ENCODE assay signal across 24 mouse cellular contexts in the genomic region with DNA sequence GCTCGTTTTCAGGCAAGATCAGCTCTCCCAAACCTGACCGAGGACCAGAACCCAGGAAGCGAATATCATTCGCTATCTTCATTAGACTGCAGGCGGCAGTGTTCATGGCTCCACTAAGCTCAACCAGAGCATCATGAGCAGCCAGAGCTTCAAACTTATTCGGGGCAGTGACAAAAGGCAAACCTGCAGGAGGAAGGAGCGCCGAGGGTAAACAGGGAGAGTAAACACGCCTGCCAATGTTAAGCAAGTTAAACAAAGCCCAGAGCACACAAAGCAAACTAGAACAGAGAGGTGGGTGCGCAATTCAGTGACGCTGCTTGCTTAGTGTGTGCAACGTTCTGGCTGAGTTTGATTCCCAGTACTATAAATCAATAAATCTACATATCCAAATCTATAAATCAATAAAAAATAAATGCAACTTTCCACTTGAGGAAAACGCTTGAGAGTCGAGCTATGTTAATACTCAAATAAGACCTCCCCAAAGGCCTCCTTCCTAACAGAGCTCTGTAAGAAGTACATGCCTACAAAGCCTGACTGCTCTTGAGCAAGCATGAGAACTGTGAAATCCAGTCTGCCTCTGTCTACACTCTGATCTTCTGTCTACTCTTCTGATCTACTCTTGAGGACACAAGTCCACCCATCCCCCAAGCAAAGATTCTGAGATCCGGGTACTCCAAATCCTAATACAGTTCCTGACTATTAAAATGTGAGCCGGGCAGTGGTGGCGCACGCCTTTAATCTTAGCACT. TPM values are rescaled to one million over a fixed set of nuclear protein-coding genes. Genes with fewer than 3 reads are reported as not detected.
DNase-seq lines count a peak whose midpoint lies in the region; ATAC-seq and TF ChIP-seq lines count a peak whose summit lies in the region.
"Had no signal": no experiment of that assay in that cellular context is flagged by ENCODE, and none has a peak within 500 bp of the region (broad histone marks: within the 10 kb centered on the region; RNA-seq: fewer than 3 reads in every experiment).

No protein-coding gene starts in this region.

- DNase-seq in lung, adult 18-20 months, result peak; percentile 14 to 46
- DNase-seq in lung, postnatal 10 days, result no peak
- peak in 1 of 3 experiments; percentile 16 for DNase-seq in liver, embryonic 14.5 days (ENCODE audit: low read depth in 3 of 3, low spot score in 3 of 3)
- peak; percentile 21 for DNase-seq in lung, postnatal 36 days
- DNase-seq in embryo, embryonic 9.5 days (ENCODE audit: extremely low spot score), result no peak
- DNase-seq in thymus, adult 18-20 months, result no peak
- DNase-seq: cerebellum, adult 18-20 months; cerebellum, postnatal 36 days; gastrocnemius, adult 2 months; heart, postnatal 4 days; kidney, adult 2 months; kidney, postnatal 14 days; layer of hippocampus, postnatal 36 days; right cerebral cortex, postnatal 25 days; thymus, postnatal 25 days had no signal

- peak; percentile 56; the same call in 1 of the 2 replicates for ATAC-seq in intestine, embryonic 16.5 days
- ATAC-seq in liver, embryonic 14.5 days (ENCODE audit: insufficient read depth), result peak; percentile 73
- ATAC-seq in activated CD4-positive, CD25-positive, alpha-beta regulatory T cell, adult 4 months, result no peak
- ATAC-seq: CD4-positive, CD25-positive, alpha-beta regulatory T cell, adult 4 months; hindbrain, postnatal 0 days; midbrain, embryonic 16.5 days had no signal

- peaks cover 16% of the 10 kb centered on the region; the same call in 1 of the 2 replicates for H3K36me3 ChIP-seq in intestine, embryonic 16.5 days (ENCODE audit: control insufficient read depth, insufficient read depth, low read length)
- H3K36me3 ChIP-seq in liver, embryonic 14.5 days (replicated peaks; ENCODE audit: control insufficient read depth, insufficient read depth, low read depth), result peaks cover 36% of the 10 kb centered on the region

- H3K27me3 ChIP-seq in intestine, embryonic 16.5 days (replicated peaks; ENCODE audit: control insufficient read depth, insufficient read depth, low read length), result no peaks in the 10 kb centered on the region
- H3K27me3 ChIP-seq in liver, embryonic 14.5 days (ENCODE audit: control insufficient read depth, insufficient read depth, low read length), result no peaks in the 10 kb centered on the region
- H3K27me3 ChIP-seq: heart, embryonic 13.5 days; megakaryocyte, embryonic 14.5 days had no signal

- no peak for TF ChIP-seq EP300 in liver, embryonic 14.5 days (IDR thresholded peaks at IDR 0.05; ENCODE audit: low read depth)

- no peak overlapping the region for H3K9ac ChIP-seq in intestine, embryonic 16.5 days (ENCODE audit: low read depth, low read length)
- no peak overlapping the region for H3K9ac ChIP-seq in liver, embryonic 14.5 days (replicated peaks)
- H3K9ac ChIP-seq: heart, embryonic 13.5 days had no signal

- H3K4me3 ChIP-seq in intestine, embryonic 16.5 days (ENCODE audit: low read length), result no peak overlapping the region
- no peak overlapping the region for H3K4me3 ChIP-seq in liver, embryonic 14.5 days (ENCODE audit: insufficient read depth in 1 of 2, low read depth in 2 of 2, low read length in 2 of 2)
- H3K4me3 ChIP-seq: forebrain, embryonic 10.5 days; gastrocnemius, adult 2 months; heart, embryonic 13.5 days; layer of hippocampus, adult 2 months; megakaryocyte, embryonic 14.5 days had no signal

- no peak overlapping the region for H3K27ac ChIP-seq in intestine, embryonic 16.5 days (ENCODE audit: low read length)
- no peak overlapping the region for H3K27ac ChIP-seq in liver, embryonic 14.5 days
- H3K27ac ChIP-seq: forebrain, embryonic 10.5 days; gastrocnemius, adult 2 months; heart, embryonic 13.5 days; hindbrain, postnatal 0 days; layer of hippocampus, adult 2 months had no signal

- H3K9me3 ChIP-seq in intestine, embryonic 16.5 days (ENCODE audit: control insufficient read depth, low read length), result no peaks in the 10 kb centered on the region
- no peaks in the 10 kb centered on the region for H3K9me3 ChIP-seq in liver, embryonic 14.5 days (ENCODE audit: control insufficient read depth, low read length)
- H3K9me3 ChIP-seq: forebrain, embryonic 10.5 days; heart, embryonic 13.5 days; megakaryocyte, embryonic 14.5 days had no signal

- H3K4me2 ChIP-seq in intestine, embryonic 16.5 days (ENCODE audit: low read depth, low read length), result no peak overlapping the region
- H3K4me2 ChIP-seq in liver, embryonic 14.5 days (ENCODE audit: low read depth), result no peak overlapping the region
- H3K4me2 ChIP-seq: heart, embryonic 13.5 days had no signal

- 70% methylated on average over 18 of the region's 18 CpGs for WGBS in intestine, embryonic 16.5 days
- WGBS in liver, embryonic 14.5 days (ENCODE audit: insufficient replicate concordance), result 78% methylated on average over 18 of the region's 18 CpGs

- no peaks in the 10 kb centered on the region for H3K4me1 ChIP-seq in intestine, embryonic 16.5 days (ENCODE audit: control insufficient read depth, insufficient read depth, low read length)
- H3K4me1 ChIP-seq in liver, embryonic 14.5 days (replicated peaks; ENCODE audit: control insufficient read depth in 2 of 2, insufficient read depth in 2 of 2, low read length in 1 of 2), result no peaks in the 10 kb centered on the region; a peak in 1 of 4 replicates
- H3K4me1 ChIP-seq: forebrain, embryonic 10.5 days; heart, embryonic 13.5 days; megakaryocyte, embryonic 14.5 days had no signal

- no peak for TF ChIP-seq CTCF in liver, embryonic 14.5 days (IDR thresholded peaks at IDR 0.05; ENCODE audit: low read depth)

RNA-seq across cellular contexts. Expression of gene Kmo, which starts 12.2 kb away (rescaled TPM):
- polyA plus RNA-seq in intestine, embryonic 16.5 days (2015; fragmentation: Nextera tagmentation; extraction: Ambion mirVana), result 0.68 and 0.72 TPM in 2 replicates
- polyA plus RNA-seq in liver, embryonic 14.5 days (2012; rRNA removed), result 4.1 and 5.8 TPM in 2 replicates
- polyA plus RNA-seq in liver, embryonic 14.5 days (2014; fragmentation: Nextera tagmentation; extraction: Ambion mirVana), result 9.4 and 9.7 TPM in 2 replicates
- polyA plus RNA-seq in activated CD4-positive, CD25-positive, alpha-beta regulatory T cell, adult 4 months (2017; shearing (Covaris generic)), result 1 to 10 TPM; 1.6 to 2.5 TPM
- polyA plus RNA-seq: midbrain, embryonic 16.5 days had no signal

RNA-seq across cellular contexts. Expression of gene Fh1, which starts 17.4 kb away (rescaled TPM):
- polyA plus RNA-seq in intestine, embryonic 16.5 days (2015; fragmentation: Nextera tagmentation; extraction: Ambion mirVana), result 176 TPM in 2 replicates
- polyA plus RNA-seq in liver, embryonic 14.5 days (2012; rRNA removed), result 31.8 and 56.1 TPM in 2 replicates
- 91.0 and 96.6 TPM in 2 replicates for polyA plus RNA-seq in liver, embryonic 14.5 days (2014; fragmentation: Nextera tagmentation; extraction: Ambion mirVana)
- 10 to 100 TPM; 50.5 to 80.4 TPM for polyA plus RNA-seq in activated CD4-positive, CD25-positive, alpha-beta regulatory T cell, adult 4 months (2017; shearing (Covaris generic))

Comparison
In these comparisons a context has a peak if more than half of its experiments do, and no peak if none do; other contexts are left out.
1. DNase-seq: peak in lung, adult 18-20 months (2 of 2) and lung, postnatal 36 days (single experiment); none in lung, postnatal 10 days (single experiment), embryo, embryonic 9.5 days (single experiment) and thymus, adult 18-20 months (0 of 2).